Comparison of ENCODE assay signal across 8 mouse cellular contexts in genomic region chr8:44934850-44935497, GRCm38 (mm10). TPM values are rescaled to one million over a fixed set of nuclear protein-coding genes. Genes with fewer than 3 reads are reported as not detected.
DNase-seq lines count a peak whose midpoint lies in the region; ATAC-seq and TF ChIP-seq lines count a peak whose summit lies in the region.

TSS of gene Fat1 (plus strand) at chr8:44935447.

- no peaks in the 10 kb centered on the region for H3K27me3 ChIP-seq in embryonic facial prominence, embryonic 11.5 days (ENCODE audit: control insufficient read depth, insufficient read depth, low read length)
- no peaks in the 10 kb centered on the region for H3K27me3 ChIP-seq in limb, embryonic 11.5 days (ENCODE audit: control insufficient read depth, insufficient read depth, low read length)
- H3K27me3 ChIP-seq in midbrain, embryonic 15.5 days (replicated peaks): no peaks in the 10 kb centered on the region
- no peaks in the 10 kb centered on the region for H3K27me3 ChIP-seq in testis, adult 2 months (ENCODE audit: control insufficient read depth, insufficient read depth, low read length)

- DNase-seq in layer of hippocampus, adult 11-12 months (ENCODE audit: low spot score): peak; percentile 73
- no peak for DNase-seq in layer of hippocampus, adult 9-10 months (ENCODE audit: low spot score)
- DNase-seq in embryonic facial prominence, embryonic 11.5 days (ENCODE audit: low spot score): peak; percentile 93
- DNase-seq in heart, adult 11 months: peak; percentile 99
- peak; percentile 85 for DNase-seq in kidney, adult 11 months
- peak; percentile 94 for DNase-seq in limb, embryonic 11.5 days (ENCODE audit: low spot score)

- TF ChIP-seq CTCF in testis, adult 2 months (IDR thresholded peaks at IDR 0.05; ENCODE audit: control insufficient read depth, insufficient read depth, insufficient replicate concordance, low read depth, low read length): no peak

- peak; percentile 55 for ATAC-seq in embryonic facial prominence, embryonic 11.5 days (replicated peaks; ENCODE audit: insufficient number of reproducible peaks, low FRiP score, low TSS enrichment, low read depth)
- ATAC-seq in limb, embryonic 11.5 days (ENCODE audit: insufficient number of reproducible peaks, low FRiP score, low TSS enrichment, low read depth): peak; percentile 69
- peak; percentile 55 for ATAC-seq in midbrain, embryonic 15.5 days (replicated peaks)

- peak within 1 kb of the TSS; percentile 70 for H3K4me3 ChIP-seq in embryonic facial prominence, embryonic 11.5 days (ENCODE audit: low read depth, low read length)
- peak within 1 kb of the TSS; percentile 86 for H3K4me3 ChIP-seq in limb, embryonic 11.5 days (ENCODE audit: low read depth, low read length)
- peak within 1 kb of the TSS; percentile 93 for H3K4me3 ChIP-seq in midbrain, embryonic 15.5 days
- peak within 1 kb of the TSS; percentile 86 for H3K4me3 ChIP-seq in testis, adult 2 months (ENCODE audit: control insufficient read depth, low read depth, low read length)

- H3K27ac ChIP-seq in embryonic facial prominence, embryonic 11.5 days (replicated peaks; ENCODE audit: low read depth, low read length): peak within 1 kb of the TSS; percentile 87
- H3K27ac ChIP-seq in limb, embryonic 11.5 days (replicated peaks; ENCODE audit: low read depth, low read length): peak within 1 kb of the TSS; percentile 60
- peak within 1 kb of the TSS; percentile 86 for H3K27ac ChIP-seq in midbrain, embryonic 15.5 days
- H3K27ac ChIP-seq in testis, adult 2 months (ENCODE audit: control insufficient read depth, insufficient read depth, low read depth, low read length): peak within 1 kb of the TSS; percentile 56

- H3K36me3 ChIP-seq in embryonic facial prominence, embryonic 11.5 days (replicated peaks; ENCODE audit: control insufficient read depth, insufficient read depth, low read depth, low read length): no peaks in the 10 kb centered on the region
- H3K36me3 ChIP-seq in limb, embryonic 11.5 days (ENCODE audit: control insufficient read depth, insufficient read depth, low read length): no peaks in the 10 kb centered on the region
- no peaks in the 10 kb centered on the region for H3K36me3 ChIP-seq in midbrain, embryonic 15.5 days (replicated peaks)
- H3K36me3 ChIP-seq in testis, adult 2 months (ENCODE audit: control insufficient read depth, insufficient read depth, low read length): no peaks in the 10 kb centered on the region

- H3K9ac ChIP-seq in embryonic facial prominence, embryonic 11.5 days (replicated peaks; ENCODE audit: low read length): peak within 1 kb of the TSS; percentile 76
- H3K9ac ChIP-seq in limb, embryonic 11.5 days (ENCODE audit: low read length): peak within 1 kb of the TSS; percentile 68
- H3K9ac ChIP-seq in midbrain, embryonic 15.5 days: peak within 1 kb of the TSS; percentile 73

- peak within 1 kb of the TSS; percentile 68 for H3K4me2 ChIP-seq in embryonic facial prominence, embryonic 11.5 days (ENCODE audit: low read depth, low read length)
- peak within 1 kb of the TSS; percentile 67 for H3K4me2 ChIP-seq in limb, embryonic 11.5 days (ENCODE audit: low read depth, severe bottlenecking)
- peak within 1 kb of the TSS; percentile 94 for H3K4me2 ChIP-seq in midbrain, embryonic 15.5 days

- no peaks in the 10 kb centered on the region for H3K9me3 ChIP-seq in embryonic facial prominence, embryonic 11.5 days (replicated peaks; ENCODE audit: control insufficient read depth, low read length)
- no peaks in the 10 kb centered on the region for H3K9me3 ChIP-seq in limb, embryonic 11.5 days (ENCODE audit: control insufficient read depth, low read length)
- H3K9me3 ChIP-seq in midbrain, embryonic 15.5 days: no peaks in the 10 kb centered on the region

- under 1% methylated on average over 45 of the region's 49 CpGs for WGBS in embryonic facial prominence, embryonic 11.5 days
- WGBS in limb, embryonic 11.5 days: under 1% methylated on average over 49 of the region's 49 CpGs
- under 1% methylated on average over 49 of the region's 49 CpGs for WGBS in midbrain, embryonic 15.5 days

- 0 out of 2 replicates have a peak, but pooled peaks have one; percentile 45 for TF ChIP-seq POLR2A in testis, adult 2 months (IDR thresholded peaks at IDR 0.05; ENCODE audit: control insufficient read depth, low read depth, low read length)

- H3K4me1 ChIP-seq in embryonic facial prominence, embryonic 11.5 days (ENCODE audit: control insufficient read depth, insufficient read depth, low read length): no peaks in the 10 kb centered on the region
- peaks cover 4% of the 10 kb centered on the region for H3K4me1 ChIP-seq in limb, embryonic 11.5 days (ENCODE audit: control insufficient read depth, insufficient read depth, low read length)
- H3K4me1 ChIP-seq in midbrain, embryonic 15.5 days: peaks cover 3% of the 10 kb centered on the region; the same call in 1 of the 2 replicates
- peaks cover 7% of the 10 kb centered on the region for H3K4me1 ChIP-seq in testis, adult 2 months (ENCODE audit: control insufficient read depth, insufficient read depth, low read length)

RNA-seq across cellular contexts. Expression of gene Fat1, which starts in this region (rescaled TPM):
- 34.4 and 37.7 TPM in 2 replicates for polyA plus RNA-seq in embryonic facial prominence, embryonic 11.5 days (2014; fragmentation: Nextera tagmentation; extraction: Ambion mirVana)
- 35.6 and 37.0 TPM in 2 replicates for polyA plus RNA-seq in limb, embryonic 11.5 days (2014; fragmentation: Nextera tagmentation; extraction: Ambion mirVana)
- polyA plus RNA-seq in midbrain, embryonic 15.5 days (2015; fragmentation: Nextera tagmentation; extraction: Ambion mirVana): 11.8 and 14.0 TPM in 2 replicates
- polyA plus RNA-seq in testis, adult 2 months (2012; rRNA removed): 9.1 and 10.4 TPM in 2 replicates
